Mouse (Mus musculus) T-helper 2 cell (primary cell): ENCODE measurements at regions not wholly inside any gene's neighbourhood (a gene's known extent, or its start where the extent isn't known, plus 50 kb on each side); places are given as distances from the start of the nearest gene placed in this dataset.

Experiments
- in situ Hi-C: fragments of 300-600 bp; cut with MboI, MseI; formaldehyde crosslinking; loops from one replicate; pipeline ENCODE4 v1.15.1; 2025; ENCODE audit warnings: high pct_unique_total_duplicates

DNA sequence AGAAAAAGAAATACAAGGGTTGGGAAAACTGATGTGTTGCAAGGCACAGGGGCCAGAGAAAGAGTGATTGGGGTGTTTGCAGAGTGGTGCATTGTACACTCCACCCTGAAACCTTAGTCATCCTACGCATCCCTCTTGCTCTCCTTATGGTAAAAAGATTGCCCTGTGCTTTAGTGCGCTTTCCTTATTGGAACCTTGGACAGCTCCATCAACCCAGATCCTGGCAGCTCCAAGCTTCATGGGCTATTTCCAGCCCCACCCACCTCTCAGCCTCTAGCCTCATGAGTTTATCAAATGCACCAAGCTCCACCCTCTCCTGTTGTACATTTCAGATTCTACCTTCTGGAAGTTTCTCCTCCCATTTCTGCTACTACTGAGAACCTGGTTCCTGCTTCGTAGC lies 167.3 kb downstream of the Cct6b start:
- in situ Hi-C loops = no loop called here

DNA sequence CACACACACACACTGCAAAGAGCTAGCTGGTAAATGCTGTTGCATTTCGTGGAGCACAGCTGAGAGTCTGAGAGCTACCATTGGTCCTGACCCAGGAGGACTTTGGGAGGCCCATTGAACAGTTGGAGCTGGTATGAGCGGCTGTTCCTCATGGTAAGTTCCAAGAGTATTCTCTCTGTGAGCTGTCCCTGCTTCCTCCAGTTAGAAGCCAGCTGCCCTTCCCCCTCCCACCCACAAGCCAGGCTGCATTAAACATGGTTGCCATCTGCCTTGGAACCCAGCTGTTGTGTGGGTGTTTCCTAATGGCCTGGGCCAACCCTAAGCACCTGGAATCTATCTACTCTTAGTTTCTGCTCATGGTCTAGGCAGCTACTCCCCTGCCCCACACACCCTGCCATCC lies 174.4 kb downstream of the Cct6b start:
- in situ Hi-C loops = no loop called here

GRCm38 (mm10) chr11:82588744-82589143 lies 175.4 kb downstream of the Cct6b start:
- in situ Hi-C loops = no loop called here

- in situ Hi-C loops = no loop called here
Observed at GRCm38 (mm10) chr11:82579841-82580415, 184.2 kb downstream of the Cct6b start.

DNA sequence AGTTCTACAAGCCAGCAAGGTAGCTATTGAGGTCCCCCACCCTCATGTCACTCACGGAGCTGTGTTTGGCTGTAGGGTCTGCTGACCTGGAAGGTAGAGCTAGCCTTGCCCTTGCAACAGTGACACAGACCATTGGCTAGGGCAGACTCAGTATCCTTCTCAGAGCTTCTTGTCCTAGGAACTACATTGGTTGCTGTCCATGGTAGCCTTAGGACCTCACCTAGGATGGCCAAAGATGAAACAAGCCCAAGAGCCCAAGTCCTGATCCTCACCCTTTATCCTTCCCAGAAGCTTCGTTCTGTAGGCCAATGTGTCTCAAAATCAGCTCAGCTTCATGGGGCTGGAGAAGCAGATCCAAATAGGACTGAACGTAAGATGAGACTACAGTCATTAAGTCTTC lies 187.3 kb downstream of the Tmem132e start:
- in situ Hi-C loops = no loop called here

- in situ Hi-C loops = no loop called here
Observed at GRCm38 (mm10) chr11:82573126-82573525, 184.4 kb downstream of the Tmem132e start.

DNA sequence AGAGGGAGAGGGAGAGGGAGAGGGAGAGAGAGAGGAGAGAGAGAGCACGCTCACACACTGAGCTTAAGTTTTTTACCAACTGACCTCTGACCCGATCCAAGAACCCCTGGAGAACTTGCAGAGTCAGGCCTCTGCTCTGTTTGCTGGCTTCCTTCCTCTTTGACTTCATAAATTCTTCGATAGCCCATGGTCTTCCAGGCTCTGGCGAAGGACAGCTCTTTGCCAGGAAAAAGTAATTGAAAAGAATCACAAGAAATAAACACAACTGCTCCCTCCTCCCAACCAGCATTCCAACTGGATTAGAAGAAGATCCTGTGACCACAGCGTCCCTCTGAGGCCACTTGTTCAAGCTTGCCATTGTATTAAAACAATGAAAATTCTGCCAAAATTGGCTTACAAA lies 182.8 kb downstream of the Tmem132e start:
- in situ Hi-C loops = no loop called here

DNA sequence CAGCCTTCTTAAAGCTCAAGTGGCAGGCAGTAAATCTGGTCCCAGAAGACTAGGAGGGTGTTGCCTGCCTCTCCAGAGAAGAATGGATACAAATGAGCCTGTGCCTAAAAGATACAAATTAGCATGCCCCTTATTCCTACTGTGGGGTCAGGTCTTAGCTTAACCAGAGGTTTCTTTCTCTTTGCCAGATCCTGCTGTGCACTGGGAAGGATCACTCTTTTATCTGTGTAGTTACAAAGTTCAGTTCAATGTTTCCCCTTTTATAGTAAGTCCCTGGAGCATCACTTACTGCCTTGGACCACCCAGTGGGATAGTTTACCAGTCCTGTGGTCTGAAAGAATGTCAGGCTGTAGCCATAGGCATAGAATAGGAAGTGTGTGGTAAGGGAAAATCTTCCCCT lies 181.1 kb downstream of the Tmem132e start:
- in situ Hi-C loops = no loop called here

DNA sequence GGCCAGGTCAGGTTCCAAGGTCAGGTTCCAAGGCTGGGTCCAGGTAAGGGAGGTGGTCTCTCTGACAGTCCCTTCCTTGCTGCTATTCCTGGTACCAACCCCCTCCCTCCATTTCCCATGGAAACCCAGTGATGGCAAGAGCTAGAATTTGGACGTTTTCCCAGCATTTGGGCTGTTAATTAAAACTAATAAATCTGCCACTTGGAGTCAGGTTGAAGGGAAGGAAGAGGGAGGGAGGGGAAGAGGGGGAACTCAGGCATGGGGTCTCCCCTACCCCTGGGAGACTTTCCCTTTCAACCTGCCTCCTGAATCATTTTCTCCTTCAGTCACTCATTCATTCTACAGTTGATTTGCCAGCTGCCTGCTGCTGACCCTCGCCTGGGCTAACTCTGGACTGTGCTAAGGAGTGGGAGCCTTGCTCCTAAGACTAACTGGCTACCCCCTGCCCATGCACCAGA lies 179.5 kb downstream of the Tmem132e start:
- in situ Hi-C loops = no loop called here

DNA sequence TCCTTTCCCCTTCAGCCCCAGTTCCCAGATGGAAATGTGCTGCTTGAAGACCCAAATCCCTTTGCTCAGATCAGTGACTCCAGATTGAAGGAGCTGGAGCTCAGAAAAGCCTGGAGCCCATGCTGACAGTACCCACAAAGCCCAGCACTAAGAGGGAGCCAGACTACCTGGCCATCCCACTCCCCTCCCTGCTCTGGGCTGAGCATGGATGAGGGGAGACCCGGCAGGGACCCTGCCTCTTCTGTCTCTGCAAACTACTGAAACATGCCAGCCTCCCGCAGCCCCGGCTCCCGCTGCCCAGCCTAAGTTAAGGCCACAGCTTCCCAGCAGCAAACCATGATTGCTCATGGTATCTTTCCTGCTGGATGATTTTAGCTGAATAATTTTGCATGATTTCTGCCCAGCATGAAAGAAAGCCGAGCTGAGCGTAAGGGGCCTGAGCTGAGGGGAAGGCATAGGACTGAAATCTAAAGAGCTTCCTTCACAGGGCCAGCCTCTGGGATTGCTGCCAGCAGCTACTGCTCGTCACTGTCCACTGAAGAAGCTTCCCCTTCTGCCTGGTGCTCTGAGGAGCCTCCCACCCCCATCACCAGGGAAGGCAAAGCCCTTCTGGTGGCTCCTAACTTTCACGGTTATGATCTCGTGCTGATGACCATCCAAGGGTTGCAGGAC lies 178.4 kb downstream of the Tmem132e start:
- in situ Hi-C loops = no loop called here

GRCm38 (mm10) chr11:82566092-82566491 lies 177.4 kb downstream of the Tmem132e start:
- in situ Hi-C loops = no loop called here

DNA sequence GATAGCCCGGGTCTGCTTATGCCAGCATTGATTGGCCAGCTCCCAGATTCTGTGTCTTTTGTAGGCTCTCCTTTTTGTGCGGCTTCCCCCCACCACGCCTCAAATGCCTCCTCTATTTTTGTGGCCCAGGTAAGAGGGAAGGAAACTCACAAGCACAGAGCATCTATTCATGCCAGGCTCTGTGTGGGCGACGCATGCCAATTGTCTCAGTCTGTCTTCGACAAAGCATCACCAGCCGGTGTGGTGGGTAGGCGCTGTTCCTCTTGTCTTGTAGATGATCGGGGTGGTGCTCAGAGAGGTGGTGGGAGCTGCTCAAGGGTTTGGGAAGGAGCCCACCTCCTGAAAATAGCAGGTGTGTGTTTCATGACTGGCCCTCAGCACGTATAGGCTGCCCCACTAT lies 175.5 kb downstream of the Tmem132e start:
- in situ Hi-C loops = no loop called here

- in situ Hi-C loops = no loop called here
Observed at GRCm38 (mm10) chr11:82542028-82542427, 153.3 kb downstream of the Tmem132e start.

DNA sequence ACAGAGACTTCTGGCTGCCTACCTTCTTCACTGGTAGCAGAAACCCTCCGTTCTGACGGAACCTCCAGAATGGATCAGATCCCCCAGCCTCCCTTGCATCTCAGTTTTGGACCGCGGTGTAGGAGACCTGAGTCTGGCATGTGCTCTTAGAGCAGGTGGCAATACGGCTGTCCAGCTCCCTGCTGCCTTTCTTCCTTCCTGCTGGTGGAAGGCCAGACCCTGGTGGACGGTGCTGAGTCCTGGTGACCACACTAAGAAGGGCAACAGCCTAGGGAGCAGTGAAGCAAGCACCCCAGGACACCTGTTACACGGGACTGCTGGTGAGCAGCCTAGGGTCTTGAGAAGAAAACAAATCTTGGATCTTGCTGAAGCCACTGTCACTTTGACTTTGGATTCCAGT lies 152.7 kb downstream of the Tmem132e start:
- in situ Hi-C loops = no loop called here

DNA sequence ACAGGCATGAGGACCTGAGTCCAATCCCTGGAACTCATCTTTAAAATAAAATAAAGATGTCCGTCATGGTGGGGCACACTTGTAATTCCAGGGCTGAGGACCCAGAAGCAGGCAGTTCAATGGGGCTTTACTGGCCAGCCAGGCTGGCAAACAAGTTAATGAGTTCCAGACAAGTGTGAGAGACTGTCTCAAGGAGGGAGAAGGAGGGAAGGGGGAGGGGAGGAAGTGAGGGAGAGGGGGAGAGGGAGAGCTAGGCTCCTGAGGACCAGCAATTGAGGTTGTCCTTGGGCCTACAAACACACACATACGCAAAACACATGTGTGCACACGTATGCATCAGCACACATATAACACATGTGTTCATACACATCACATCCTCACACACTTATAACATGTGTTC lies 149.2 kb downstream of the Tmem132e start:
- in situ Hi-C loops = no loop called here

- in situ Hi-C loops = no loop called here
Observed at GRCm38 (mm10) chr11:82523200-82523802, 134.6 kb downstream of the Tmem132e start.

DNA sequence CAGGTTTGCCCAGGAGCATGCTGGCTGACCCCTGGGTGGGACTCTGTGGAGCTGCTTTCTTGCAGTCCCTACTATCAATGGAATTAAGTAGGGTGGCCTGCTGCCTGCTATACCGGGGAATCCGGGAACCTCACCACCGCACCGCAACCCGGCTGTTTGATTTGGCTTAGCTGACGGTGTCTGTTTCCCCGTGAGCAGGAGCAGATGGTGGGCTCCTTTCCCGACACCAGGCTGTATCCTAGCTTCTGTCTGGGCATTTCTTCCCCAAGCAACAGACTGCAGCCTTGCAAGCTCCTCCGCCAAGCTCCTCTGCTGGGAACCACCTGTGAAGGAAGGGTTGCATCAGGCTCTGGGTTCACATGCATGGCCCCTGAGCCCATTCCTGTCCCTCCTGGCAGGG lies 132.7 kb downstream of the Tmem132e start:
- in situ Hi-C loops = no loop called here

GRCm38 (mm10) chr11:82518691-82519090 lies 130.0 kb downstream of the Tmem132e start:
- in situ Hi-C loops = no loop called here

DNA sequence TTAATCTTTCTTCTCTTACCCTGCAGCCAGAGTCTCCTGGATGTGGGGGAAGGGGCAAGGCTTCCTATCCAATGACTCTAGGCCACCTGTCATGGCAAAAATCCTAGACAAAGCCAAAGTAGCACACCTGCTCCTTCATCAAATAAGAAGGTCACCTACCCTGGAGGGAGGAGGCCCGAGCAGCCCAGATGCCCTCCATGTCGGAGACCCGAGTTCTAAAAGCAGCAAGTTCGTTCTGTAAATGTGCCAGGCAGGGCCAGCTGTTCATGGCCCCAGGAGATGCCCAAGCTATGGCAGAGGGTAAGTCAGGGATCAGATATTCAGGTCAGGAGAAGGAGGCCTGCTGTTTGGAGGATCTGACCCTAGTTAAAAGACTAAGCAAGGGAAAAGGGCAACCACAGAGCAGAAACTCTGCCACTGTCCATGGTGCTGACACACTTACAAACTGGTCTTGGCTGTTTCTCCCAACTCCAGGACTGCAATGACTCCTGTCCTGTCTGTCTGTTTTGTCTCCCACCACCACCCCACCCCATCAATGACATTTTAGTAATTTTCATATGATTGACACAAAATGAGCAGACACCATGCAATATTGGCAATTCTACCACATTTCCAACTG lies 125.9 kb downstream of the Tmem132e start:
- in situ Hi-C loops = no loop called here

DNA sequence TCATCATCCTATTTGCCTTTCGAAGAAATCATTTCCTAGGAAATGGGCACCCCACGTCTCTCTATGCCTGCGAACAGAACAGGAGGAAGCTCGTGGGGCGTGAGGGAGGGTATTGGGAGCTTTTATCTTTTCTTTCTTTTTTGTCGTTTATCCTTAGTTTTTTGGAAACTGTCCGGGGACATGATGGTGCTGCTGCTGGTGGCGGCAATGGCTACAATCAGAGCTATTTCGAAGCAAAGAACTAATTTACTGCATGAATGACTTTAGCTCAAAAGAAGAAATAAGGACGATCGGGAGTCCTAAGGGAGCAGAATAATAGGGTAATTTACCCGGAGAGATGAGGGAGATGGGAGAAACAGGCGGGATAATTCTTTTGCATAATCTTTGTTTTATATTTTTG lies 119.9 kb downstream of the Tmem132e start:
- in situ Hi-C loops = no loop called here
